Mouse (Mus musculus) liver, adult 2 months (tissue): Measurements from ENCODE around the gene Calhm3. TPM values are rescaled to one million over a fixed set of nuclear protein-coding genes. Genes with fewer than 3 reads are reported as not detected.

Experiments used
- DNase-seq: peaks from one replicate; pipeline ENCODE4 v3.0.0-alpha.2; 2011; ENCODE audit warnings: low read depth, low spot score; ENCODE audit errors: extremely low read depth
- H3K27ac ChIP-seq: fragments of 200-500 bp; replicated peaks from 2 replicates; pipeline ENCODE4 v1.5.1; 2012; ENCODE audit warnings: low read depth, mild to moderate bottlenecking, control low read depth, inconsistent platforms, low read length; ENCODE audit not compliant: insufficient read depth
- H3K27me3 ChIP-seq: fragments of 200-500 bp; 2 replicates; pipeline ENCODE4 v1.6.1; 2012; ENCODE audit warnings: mild to moderate bottlenecking, moderate library complexity, low read length, inconsistent platforms; ENCODE audit not compliant: control insufficient read depth, insufficient read depth
- H3K36me3 ChIP-seq: fragments of 200-500 bp; 2 replicates; pipeline ENCODE4 v1.6.1; 2012; ENCODE audit warnings: low read length, inconsistent platforms; ENCODE audit not compliant: control insufficient read depth, insufficient read depth
- H3K4me1 ChIP-seq: fragments of 200-500 bp; 2 replicates; pipeline ENCODE4 v1.6.1; 2011; ENCODE audit warnings: low read length; ENCODE audit not compliant: control insufficient read depth, insufficient read depth
- H3K4me3 ChIP-seq: fragments of 200-500 bp; 2 replicates; pipeline ENCODE4 v1.5.1; 2011; ENCODE audit warnings: low read depth, mild to moderate bottlenecking, control low read depth, low read length, moderate library complexity; ENCODE audit not compliant: insufficient read depth
- H3K79me2 ChIP-seq: fragments of 200-500 bp; 2 replicates; pipeline ENCODE4 v1.6.1; 2012; ENCODE audit warnings: inconsistent platforms, mild to moderate bottlenecking, low read length, moderate library complexity; ENCODE audit not compliant: control insufficient read depth, insufficient read depth
- H3K9ac ChIP-seq: fragments of 200-500 bp; 2 replicates; pipeline ENCODE4 v1.6.1; 2012; ENCODE audit warnings: low read depth, mild to moderate bottlenecking, control low read depth, inconsistent platforms, low read length
- CTCF ChIP-seq: fragments of 200-500 bp; IDR thresholded peaks from 2 replicates; pipeline ENCODE4 v1.5.1; 2011; ENCODE audit warnings: low read depth, low read length, control low read depth
- POLR2A ChIP-seq: fragments of 200-500 bp; IDR thresholded peaks from 2 replicates; pipeline ENCODE4 v1.6.1; 2011; ENCODE audit warnings: low read length, control low read depth; ENCODE audit not compliant: insufficient read depth; ENCODE audit errors: extremely low read depth
- WGBS: fragments of 180-500 bp; shearing (Covaris S2); methylation state at CpG from one replicate; pipeline ENCODE4 v1.1.7; 2018; 5-methylcytosine and 5-hydroxymethylcytosine counted together
- polyA plus RNA-seq: library from polyadenylated mRNA; depleted of rRNA; stranded (reverse); fragments of >200 nt; gene quantifications from 2 replicates; pipeline ENCODE4 v1.2.3, GENCODE M21; 2012; rRNA removed
- total RNA-seq: library from RNA; depleted of rRNA; stranded (reverse); fragments of >200 nt; gene quantifications from 2 replicates; pipeline ENCODE4 v1.2.3, GENCODE M21; 2014; rRNA removed

The Calhm3 gene
- not detected in 2 replicates for total RNA-seq
- not detected in 2 replicates for polyA plus RNA-seq

DNA sequence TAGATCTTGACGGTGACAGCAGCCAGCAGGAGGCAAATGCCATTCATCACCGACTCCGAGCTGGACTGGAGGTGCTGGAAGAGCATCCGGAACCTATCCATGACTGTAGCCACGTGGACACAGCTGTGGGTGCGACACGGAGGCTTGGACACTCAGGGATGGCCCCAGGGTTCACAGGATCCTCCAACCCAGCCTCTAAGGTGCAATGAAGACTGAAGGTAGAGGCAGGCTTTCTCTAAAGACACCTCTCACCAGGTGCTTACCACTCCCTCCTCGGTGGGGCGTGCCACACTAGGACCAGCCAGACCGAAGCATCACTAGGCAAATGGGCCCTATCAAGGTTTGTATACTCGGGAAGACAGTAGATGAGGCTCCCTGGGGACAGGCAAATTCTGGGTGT lies at the start of gene Calhm3:
TSS of gene Calhm3 (minus strand) at position 101 of the 400 bp plus-strand sequence.
- no peak within 1 kb of the TSS for H3K9ac ChIP-seq
- DNase-seq, result no peak
- no peaks in the 10 kb centered on the region for H3K4me1 ChIP-seq
- no peaks in the 10 kb centered on the region for H3K27me3 ChIP-seq
- H3K27ac ChIP-seq, result no peak within 1 kb of the TSS
- no peaks in the 10 kb centered on the region for H3K79me2 ChIP-seq
- no peak within 1 kb of the TSS for H3K4me3 ChIP-seq
- no peaks in the 10 kb centered on the region for H3K36me3 ChIP-seq
- WGBS, result 86% methylated on average over 11 of the region's 11 CpGs
- TF ChIP-seq CTCF, result no peak

DNA sequence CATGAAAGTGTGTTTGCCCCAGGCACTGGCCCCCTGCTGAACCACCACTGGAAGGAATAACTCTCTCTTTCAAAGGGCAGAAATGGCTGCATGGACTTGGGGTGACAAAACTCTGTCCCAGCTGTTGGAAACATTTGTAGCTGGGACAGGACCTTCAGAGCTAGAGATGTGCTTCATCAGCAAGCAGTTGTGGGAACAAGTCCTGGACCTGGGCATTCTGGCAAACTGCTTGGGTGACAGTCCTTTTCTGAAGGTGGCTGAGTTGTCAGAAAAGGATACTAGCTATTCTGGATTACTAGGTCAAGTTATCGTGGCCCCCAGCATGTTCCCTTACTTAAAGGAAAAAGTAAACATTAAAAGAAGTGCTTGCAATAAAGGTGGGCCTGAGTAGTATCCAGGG lies 48.6 kb upstream of the Calhm3 start:
- Histone ChIP-seq H3K36me3 (no peaks in the 10 kb centered on the region), H3K4me3 (no peak overlapping the region), H3K4me1 (no peaks in the 10 kb centered on the region), H3K79me2 (no peaks in the 10 kb centered on the region), H3K27me3 (no peaks in the 10 kb centered on the region), H3K9ac (no peak overlapping the region), H3K27ac (no peak overlapping the region)
- DNase-seq, result no peak
- 64% methylated on average over 1 of the region's 1 CpGs for WGBS
- no peak for TF ChIP-seq POLR2A
- TF ChIP-seq CTCF, result no peak

DNA sequence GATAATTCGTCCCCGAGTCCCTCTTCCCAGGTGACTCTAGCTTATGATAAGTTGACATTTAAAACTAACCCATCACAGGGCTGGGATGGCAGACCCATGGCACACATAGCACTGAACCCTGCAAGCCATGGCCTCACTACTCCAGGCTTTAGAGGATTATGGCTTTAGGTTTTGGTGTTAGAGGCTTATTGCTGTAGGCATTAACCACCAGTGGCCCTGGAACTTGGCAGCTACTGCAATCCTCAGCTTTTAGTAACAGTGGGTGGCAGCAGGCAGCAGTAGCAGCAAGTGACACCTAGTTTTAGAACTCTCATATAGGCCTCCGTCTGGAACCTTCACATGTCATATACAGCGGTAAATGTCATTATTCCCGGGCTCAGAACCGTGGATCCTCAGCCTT lies 47.1 kb upstream of the Calhm3 start:
- no peak for DNase-seq
- Histone ChIP-seq H3K4me1 (no peaks in the 10 kb centered on the region), H3K79me2 (no peaks in the 10 kb centered on the region), H3K27me3 (no peaks in the 10 kb centered on the region), H3K4me3 (no peak overlapping the region), H3K9ac (no peak overlapping the region), H3K36me3 (no peaks in the 10 kb centered on the region), H3K27ac (no peak overlapping the region)
- 86% methylated on average over 6 of the region's 6 CpGs for WGBS
- TF ChIP-seq CTCF (no peak), POLR2A (no peak)

DNA sequence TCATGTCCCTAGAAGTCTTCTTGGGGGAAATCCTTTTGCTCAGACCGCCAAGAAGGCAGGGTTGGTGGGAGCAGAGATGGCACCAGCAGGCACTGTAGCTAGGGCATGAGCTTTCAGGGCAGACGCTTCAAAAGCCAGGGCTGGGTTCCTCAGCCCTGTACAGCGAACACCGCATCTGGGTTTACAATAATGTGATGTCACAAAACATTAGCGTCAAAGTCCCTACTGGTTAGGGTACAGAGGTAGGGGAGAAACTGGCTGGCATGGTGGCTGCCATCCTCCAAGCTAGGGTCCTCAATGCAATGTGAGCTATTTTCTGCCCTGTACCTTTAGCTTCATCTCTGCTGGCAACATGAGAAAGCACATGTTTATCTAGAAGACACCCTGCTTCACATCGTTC lies 45.5 kb upstream of the Calhm3 start:
- WGBS, result 93% methylated on average over 6 of the region's 6 CpGs
- no peak overlapping the region for H3K27ac ChIP-seq
- no peaks in the 10 kb centered on the region for H3K36me3 ChIP-seq

GRCm38 (mm10) chr19:47202429-47202828 lies 44.9 kb upstream of the Calhm3 start:
- no peak overlapping the region for H3K4me3 ChIP-seq
- H3K79me2 ChIP-seq, result no peaks in the 10 kb centered on the region
- no peak overlapping the region for H3K27ac ChIP-seq
- H3K27me3 ChIP-seq, result no peaks in the 10 kb centered on the region
- WGBS, result 78% methylated on average over 6 of the region's 6 CpGs
- H3K9ac ChIP-seq, result no peak overlapping the region
- no peak for DNase-seq
- no peaks in the 10 kb centered on the region for H3K4me1 ChIP-seq
- no peaks in the 10 kb centered on the region for H3K36me3 ChIP-seq
- no peak for TF ChIP-seq CTCF
- no peak for TF ChIP-seq POLR2A

More for the DNA sequence above, 45.5 kb upstream of the Calhm3 start:
- no peaks in the 10 kb centered on the region for H3K79me2 ChIP-seq
- TF ChIP-seq CTCF, result no peak
- TF ChIP-seq POLR2A, result no peak
- H3K4me3 ChIP-seq, result no peak overlapping the region
- H3K4me1 ChIP-seq, result no peaks in the 10 kb centered on the region
- H3K27me3 ChIP-seq, result no peaks in the 10 kb centered on the region
- no peak for DNase-seq
- no peak overlapping the region for H3K9ac ChIP-seq

- DNase-seq, result no peak
- no peak overlapping the region for H3K9ac ChIP-seq
- H3K79me2 ChIP-seq, result no peaks in the 10 kb centered on the region
- H3K4me3 ChIP-seq, result no peak overlapping the region
- WGBS, result 82% methylated on average over 12 of the region's 12 CpGs
- no peak overlapping the region for H3K27ac ChIP-seq
- TF ChIP-seq CTCF, result no peak
- no peak for TF ChIP-seq POLR2A
- H3K36me3 ChIP-seq, result no peaks in the 10 kb centered on the region
- H3K4me1 ChIP-seq, result no peaks in the 10 kb centered on the region
- no peaks in the 10 kb centered on the region for H3K27me3 ChIP-seq
Measured at GRCm38 (mm10) chr19:47201972-47202371, 44.4 kb upstream of the Calhm3 start.
